Comparison of ENCODE assay signal across 8 mouse cellular contexts in genomic region chr9:50727925-50728651, GRCm38 (mm10). TPM values are rescaled to one million over a fixed set of nuclear protein-coding genes. Genes with fewer than 3 reads are reported as not detected.
A peak's percentile ranks its signal among the peaks of the same experiment; 100 is the strongest.
DNase-seq lines count a peak whose midpoint lies in the region; ATAC-seq and TF ChIP-seq lines count a peak whose summit lies in the region.

No protein-coding gene starts in this region.

- H3K27ac ChIP-seq in embryonic facial prominence, embryonic 12.5 days, result peak overlapping the region; percentile 81
- no peak overlapping the region for H3K27ac ChIP-seq in heart, embryonic 11.5 days (ENCODE audit: low read depth, low read length)
- no peak overlapping the region for H3K27ac ChIP-seq in kidney, embryonic 16.5 days (ENCODE audit: low read length)
- peak overlapping the region; percentile 85 for H3K27ac ChIP-seq in limb, embryonic 15.5 days
- H3K27ac ChIP-seq in midbrain, postnatal 0 days (ENCODE audit: low read depth, low read length), result peak overlapping the region; percentile 81
- no peak overlapping the region for H3K27ac ChIP-seq in stomach, embryonic 16.5 days (ENCODE audit: low read length)

- no peaks in the 10 kb centered on the region for H3K27me3 ChIP-seq in embryonic facial prominence, embryonic 12.5 days
- H3K27me3 ChIP-seq in heart, embryonic 11.5 days (ENCODE audit: control insufficient read depth, insufficient read depth, low read length), result no peaks in the 10 kb centered on the region
- no peaks in the 10 kb centered on the region for H3K27me3 ChIP-seq in kidney, embryonic 16.5 days (ENCODE audit: insufficient read depth, low read length)
- H3K27me3 ChIP-seq in limb, embryonic 15.5 days, result no peaks in the 10 kb centered on the region
- H3K27me3 ChIP-seq in midbrain, postnatal 0 days (ENCODE audit: insufficient read depth, low read length), result no peaks in the 10 kb centered on the region
- no peaks in the 10 kb centered on the region for H3K27me3 ChIP-seq in stomach, embryonic 16.5 days (ENCODE audit: control insufficient read depth, insufficient read depth, low read length)

- under 1% methylated on average over 44 of the region's 45 CpGs for WGBS in embryonic facial prominence, embryonic 12.5 days
- under 1% methylated on average over 45 of the region's 45 CpGs for WGBS in heart, embryonic 11.5 days (ENCODE audit: insufficient replicate concordance)
- 0% methylated on average over 45 of the region's 45 CpGs for WGBS in kidney, embryonic 16.5 days
- WGBS in limb, embryonic 15.5 days, result 0% methylated on average over 45 of the region's 45 CpGs
- WGBS in midbrain, postnatal 0 days, result under 1% methylated on average over 44 of the region's 45 CpGs
- under 1% methylated on average over 45 of the region's 45 CpGs for WGBS in stomach, embryonic 16.5 days

- H3K4me2 ChIP-seq in embryonic facial prominence, embryonic 12.5 days (replicated peaks), result peak overlapping the region; percentile 76
- H3K4me2 ChIP-seq in heart, embryonic 11.5 days, result peak overlapping the region; percentile 96
- peak overlapping the region; percentile 91 for H3K4me2 ChIP-seq in kidney, embryonic 16.5 days (replicated peaks; ENCODE audit: low read depth, low read length)
- peak overlapping the region; percentile 84 for H3K4me2 ChIP-seq in limb, embryonic 15.5 days
- peak overlapping the region; percentile 85 for H3K4me2 ChIP-seq in midbrain, postnatal 0 days (ENCODE audit: low read depth, low read length, poor library complexity, severe bottlenecking)
- H3K4me2 ChIP-seq in stomach, embryonic 16.5 days (ENCODE audit: low read depth, low read length), result peak overlapping the region; percentile 91

- H3K4me3 ChIP-seq in embryonic facial prominence, embryonic 12.5 days, result peak overlapping the region; percentile 61
- peak overlapping the region; percentile 69 for H3K4me3 ChIP-seq in heart, embryonic 11.5 days (ENCODE audit: low read depth, low read length)
- H3K4me3 ChIP-seq in kidney, embryonic 16.5 days (ENCODE audit: low read length), result peak overlapping the region; percentile 65
- H3K4me3 ChIP-seq in limb, embryonic 15.5 days, result peak overlapping the region; percentile 67
- peak overlapping the region; percentile 62 for H3K4me3 ChIP-seq in midbrain, postnatal 0 days (ENCODE audit: low read depth, low read length)
- H3K4me3 ChIP-seq in stomach, embryonic 16.5 days (replicated peaks; ENCODE audit: low read length), result peak overlapping the region; percentile 67

- peak overlapping the region; percentile 64 for H3K9ac ChIP-seq in embryonic facial prominence, embryonic 12.5 days
- peak overlapping the region; percentile 72 for H3K9ac ChIP-seq in heart, embryonic 11.5 days (ENCODE audit: low read depth, low read length)
- peak overlapping the region; percentile 72 for H3K9ac ChIP-seq in kidney, embryonic 16.5 days (replicated peaks; ENCODE audit: low read length)
- H3K9ac ChIP-seq in limb, embryonic 15.5 days, result peak overlapping the region; percentile 55
- H3K9ac ChIP-seq in midbrain, postnatal 0 days (replicated peaks; ENCODE audit: low read length, poor library complexity, severe bottlenecking), result peak overlapping the region; percentile 63
- peak overlapping the region; percentile 77 for H3K9ac ChIP-seq in stomach, embryonic 16.5 days (ENCODE audit: low read length)

- peak; percentile 79 for DNase-seq in 3T3-L1 (ENCODE audit: low read depth, low spot score)
- peak; percentile 82 for DNase-seq in adrenal gland, postnatal 10 days
- DNase-seq in midbrain, postnatal 0 days (ENCODE audit: low spot score), result peak; percentile 96

- no peaks in the 10 kb centered on the region for H3K9me3 ChIP-seq in embryonic facial prominence, embryonic 12.5 days
- H3K9me3 ChIP-seq in heart, embryonic 11.5 days (replicated peaks; ENCODE audit: control insufficient read depth, low read length), result no peaks in the 10 kb centered on the region
- H3K9me3 ChIP-seq in kidney, embryonic 16.5 days (ENCODE audit: low read length), result no peaks in the 10 kb centered on the region
- H3K9me3 ChIP-seq in limb, embryonic 15.5 days, result no peaks in the 10 kb centered on the region
- H3K9me3 ChIP-seq in midbrain, postnatal 0 days (ENCODE audit: low read length), result no peaks in the 10 kb centered on the region
- no peaks in the 10 kb centered on the region for H3K9me3 ChIP-seq in stomach, embryonic 16.5 days (replicated peaks; ENCODE audit: control insufficient read depth, low read length)

- ATAC-seq in embryonic facial prominence, embryonic 12.5 days (ENCODE audit: insufficient number of reproducible peaks, insufficient read depth, low FRiP score, low TSS enrichment), result peak; percentile 94
- ATAC-seq in heart, embryonic 11.5 days (replicated peaks; ENCODE audit: insufficient number of reproducible peaks, low FRiP score, low TSS enrichment), result peak; percentile 81
- ATAC-seq in kidney, embryonic 16.5 days (ENCODE audit: low FRiP score, low TSS enrichment), result peak; percentile 98
- peak; percentile 88 for ATAC-seq in limb, embryonic 15.5 days (ENCODE audit: insufficient number of reproducible peaks, low FRiP score, low TSS enrichment, low read depth)
- ATAC-seq in midbrain, postnatal 0 days (ENCODE audit: low FRiP score), result peak; percentile 96
- ATAC-seq in stomach, embryonic 16.5 days (ENCODE audit: insufficient read depth, low FRiP score), result peak; percentile 93

- TF ChIP-seq CTCF in midbrain, postnatal 0 days (IDR thresholded peaks at IDR 0.05), result peak; percentile 57

- no peaks in the 10 kb centered on the region for H3K36me3 ChIP-seq in embryonic facial prominence, embryonic 12.5 days
- H3K36me3 ChIP-seq in heart, embryonic 11.5 days (ENCODE audit: control insufficient read depth, insufficient read depth, low read length), result no peaks in the 10 kb centered on the region
- no peaks in the 10 kb centered on the region for H3K36me3 ChIP-seq in kidney, embryonic 16.5 days (ENCODE audit: insufficient read depth, low read length)
- H3K36me3 ChIP-seq in limb, embryonic 15.5 days, result no peaks in the 10 kb centered on the region
- no peaks in the 10 kb centered on the region for H3K36me3 ChIP-seq in midbrain, postnatal 0 days (ENCODE audit: insufficient read depth, low read length)
- H3K36me3 ChIP-seq in stomach, embryonic 16.5 days (ENCODE audit: control insufficient read depth, insufficient read depth, low read length), result no peaks in the 10 kb centered on the region

- peaks cover 31% of the 10 kb centered on the region for H3K4me1 ChIP-seq in embryonic facial prominence, embryonic 12.5 days
- peaks cover 16% of the 10 kb centered on the region for H3K4me1 ChIP-seq in heart, embryonic 11.5 days (ENCODE audit: control insufficient read depth, insufficient read depth, low read length)
- peaks cover 13% of the 10 kb centered on the region for H3K4me1 ChIP-seq in kidney, embryonic 16.5 days (ENCODE audit: insufficient read depth, low read length)
- peaks cover 39% of the 10 kb centered on the region for H3K4me1 ChIP-seq in limb, embryonic 15.5 days
- H3K4me1 ChIP-seq in midbrain, postnatal 0 days (ENCODE audit: insufficient read depth, low read length), result peaks cover 3% of the 10 kb centered on the region; the same call in 1 of the 2 replicates
- H3K4me1 ChIP-seq in stomach, embryonic 16.5 days (ENCODE audit: control insufficient read depth, insufficient read depth, low read length), result peaks cover 15% of the 10 kb centered on the region

RNA-seq across cellular contexts. Expression of gene Dixdc1, which starts 11.2 kb away (rescaled TPM):
- total RNA-seq in adrenal gland, postnatal 10 days (2021), result 10 to 100 TPM in 1 of 2 experiments, 1 to 10 TPM in 1; 7.8 to 10.1 TPM
- 20.2 and 20.8 TPM in 2 replicates for polyA plus RNA-seq in embryonic facial prominence, embryonic 12.5 days (2016; fragmentation: Nextera tagmentation; extraction: Ambion mirVana)
- polyA plus RNA-seq in heart, embryonic 11.5 days (2014; fragmentation: Nextera tagmentation; extraction: Ambion mirVana), result 7.3 and 7.5 TPM in 2 replicates
- polyA plus RNA-seq in kidney, embryonic 16.5 days (2015; fragmentation: Nextera tagmentation; extraction: Ambion mirVana), result 7.7 and 8.6 TPM in 2 replicates
- 13.9 and 14.1 TPM in 2 replicates for polyA plus RNA-seq in limb, embryonic 15.5 days (2015; fragmentation: Nextera tagmentation; extraction: Ambion mirVana)
- 33.3 and 52.6 TPM in 2 replicates for total RNA-seq in midbrain, postnatal 0 days (2014; rRNA removed)
- polyA plus RNA-seq in midbrain, postnatal 0 days (2015; fragmentation: Nextera tagmentation; extraction: Ambion mirVana), result 26.1 and 28.6 TPM in 2 replicates
- polyA plus RNA-seq in stomach, embryonic 16.5 days (2015; fragmentation: Nextera tagmentation; extraction: Ambion mirVana), result 8.7 and 9.7 TPM in 2 replicates

RNA-seq across cellular contexts. Expression of gene 2310030G06Rik, which starts 18.2 kb away (rescaled TPM):
- total RNA-seq in adrenal gland, postnatal 10 days (2021), result 1 to 10 TPM; 6.5 to 7.1 TPM
- polyA plus RNA-seq in embryonic facial prominence, embryonic 12.5 days (2016; fragmentation: Nextera tagmentation; extraction: Ambion mirVana), result 4.5 and 4.6 TPM in 2 replicates
- 7.7 and 9.4 TPM in 2 replicates for polyA plus RNA-seq in heart, embryonic 11.5 days (2014; fragmentation: Nextera tagmentation; extraction: Ambion mirVana)
- 12.4 and 13.3 TPM in 2 replicates for polyA plus RNA-seq in kidney, embryonic 16.5 days (2015; fragmentation: Nextera tagmentation; extraction: Ambion mirVana)
- polyA plus RNA-seq in limb, embryonic 15.5 days (2015; fragmentation: Nextera tagmentation; extraction: Ambion mirVana), result 5.6 and 6.7 TPM in 2 replicates
- 1.3 and 1.5 TPM in 2 replicates for total RNA-seq in midbrain, postnatal 0 days (2014; rRNA removed)
- 2.9 and 3.3 TPM in 2 replicates for polyA plus RNA-seq in midbrain, postnatal 0 days (2015; fragmentation: Nextera tagmentation; extraction: Ambion mirVana)
- 13.6 and 14.2 TPM in 2 replicates for polyA plus RNA-seq in stomach, embryonic 16.5 days (2015; fragmentation: Nextera tagmentation; extraction: Ambion mirVana)

RNA-seq across cellular contexts. Expression of gene Cryab, which starts 23.0 kb away (rescaled TPM):
- total RNA-seq in adrenal gland, postnatal 10 days (2021), result 100 to 1,000 TPM in 1 of 2 experiments, 10 to 100 TPM in 1; 55.3 to 197 TPM
- polyA plus RNA-seq in embryonic facial prominence, embryonic 12.5 days (2016; fragmentation: Nextera tagmentation; extraction: Ambion mirVana), result 25.4 and 36.0 TPM in 2 replicates
- polyA plus RNA-seq in heart, embryonic 11.5 days (2014; fragmentation: Nextera tagmentation; extraction: Ambion mirVana), result 841 and 878 TPM in 2 replicates
- 54.3 and 57.4 TPM in 2 replicates for polyA plus RNA-seq in kidney, embryonic 16.5 days (2015; fragmentation: Nextera tagmentation; extraction: Ambion mirVana)
- polyA plus RNA-seq in limb, embryonic 15.5 days (2015; fragmentation: Nextera tagmentation; extraction: Ambion mirVana), result 123 and 265 TPM in 2 replicates
- 6.2 and 11.3 TPM in 2 replicates for total RNA-seq in midbrain, postnatal 0 days (2014; rRNA removed)
- 18.7 and 19.7 TPM in 2 replicates for polyA plus RNA-seq in midbrain, postnatal 0 days (2015; fragmentation: Nextera tagmentation; extraction: Ambion mirVana)
- 104 and 143 TPM in 2 replicates for polyA plus RNA-seq in stomach, embryonic 16.5 days (2015; fragmentation: Nextera tagmentation; extraction: Ambion mirVana)

RNA-seq across cellular contexts. Expression of gene Hspb2, which starts 24.1 kb away (rescaled TPM):
- 10 to 100 TPM in 1 of 2 experiments, 1 to 10 TPM in 1; 5.1 to 13.5 TPM for total RNA-seq in adrenal gland, postnatal 10 days (2021)
- 8.5 and 10.1 TPM in 2 replicates for polyA plus RNA-seq in embryonic facial prominence, embryonic 12.5 days (2016; fragmentation: Nextera tagmentation; extraction: Ambion mirVana)
- 319 and 338 TPM in 2 replicates for polyA plus RNA-seq in heart, embryonic 11.5 days (2014; fragmentation: Nextera tagmentation; extraction: Ambion mirVana)
- 5.2 and 6.0 TPM in 2 replicates for polyA plus RNA-seq in kidney, embryonic 16.5 days (2015; fragmentation: Nextera tagmentation; extraction: Ambion mirVana)
- 39.0 and 104 TPM in 2 replicates for polyA plus RNA-seq in limb, embryonic 15.5 days (2015; fragmentation: Nextera tagmentation; extraction: Ambion mirVana)
- total RNA-seq in midbrain, postnatal 0 days (2014; rRNA removed), result 1.1 and 5.2 TPM in 2 replicates
- polyA plus RNA-seq in midbrain, postnatal 0 days (2015; fragmentation: Nextera tagmentation; extraction: Ambion mirVana), result 2.5 and 2.6 TPM in 2 replicates
- polyA plus RNA-seq in stomach, embryonic 16.5 days (2015; fragmentation: Nextera tagmentation; extraction: Ambion mirVana), result 9.0 and 27.1 TPM in 2 replicates

RNA-seq across cellular contexts. Expression of gene Fdxacb1, which starts 39.9 kb away (rescaled TPM):
- 1 to 10 TPM; 4.6 to 7.8 TPM for total RNA-seq in adrenal gland, postnatal 10 days (2021)
- polyA plus RNA-seq in embryonic facial prominence, embryonic 12.5 days (2016; fragmentation: Nextera tagmentation; extraction: Ambion mirVana), result 10.5 and 12.5 TPM in 2 replicates
- polyA plus RNA-seq in heart, embryonic 11.5 days (2014; fragmentation: Nextera tagmentation; extraction: Ambion mirVana), result 9.8 and 9.9 TPM in 2 replicates
- 13.0 and 13.1 TPM in 2 replicates for polyA plus RNA-seq in kidney, embryonic 16.5 days (2015; fragmentation: Nextera tagmentation; extraction: Ambion mirVana)
- polyA plus RNA-seq in limb, embryonic 15.5 days (2015; fragmentation: Nextera tagmentation; extraction: Ambion mirVana), result 9.3 TPM in 2 replicates
- total RNA-seq in midbrain, postnatal 0 days (2014; rRNA removed), result 9.7 and 14.1 TPM in 2 replicates
- 9.2 and 13.1 TPM in 2 replicates for polyA plus RNA-seq in midbrain, postnatal 0 days (2015; fragmentation: Nextera tagmentation; extraction: Ambion mirVana)
- 11.1 and 11.7 TPM in 2 replicates for polyA plus RNA-seq in stomach, embryonic 16.5 days (2015; fragmentation: Nextera tagmentation; extraction: Ambion mirVana)

Comparison
In these comparisons a context has a peak if more than half of its experiments do, and no peak if none do; other contexts are left out.
1. H3K27ac ChIP-seq: peak in embryonic facial prominence, embryonic 12.5 days (single experiment), limb, embryonic 15.5 days (single experiment) and midbrain, postnatal 0 days (single experiment); none in heart, embryonic 11.5 days (single experiment), kidney, embryonic 16.5 days (single experiment) and stomach, embryonic 16.5 days (single experiment).
2. Peak in every context shown above with its lines, with median percentiles within 50 percentile points of each other: DNase-seq, ATAC-seq, H3K4me2 ChIP-seq, H3K4me3 ChIP-seq and H3K9ac ChIP-seq.